Mouse (Mus musculus) stomach, embryonic 14.5 days (tissue): ENCODE results near the gene Kif2a. TPM values are rescaled to one million over a fixed set of nuclear protein-coding genes. Genes with fewer than 3 reads are reported as not detected.
A peak's percentile ranks its signal among the peaks of the same experiment; 100 is the strongest.

Experiments
- ATAC-seq: fragments of 200-750 bp; cut with Nextera tagmentation; 2 replicates; pipeline ENCODE4 v1.8.0; 2017; ENCODE audit warnings: low read depth, moderate TSS enrichment; ENCODE audit not compliant: insufficient number of reproducible peaks, insufficient read depth, low FRiP score
- H3K27ac ChIP-seq: fragments of 300-500 bp; sonication (generic); 2 replicates; pipeline ENCODE4 v1.5.1; 2014; ENCODE audit warnings: mild to moderate bottlenecking, low read length, moderate library complexity, mixed read lengths
- H3K27me3 ChIP-seq: fragments of 300-500 bp; sonication (generic); 2 replicates; pipeline ENCODE4 v1.6.1; 2014; ENCODE audit warnings: low read length, control low read depth, mixed read lengths; ENCODE audit not compliant: control insufficient read depth, insufficient read depth
- H3K36me3 ChIP-seq: fragments of 300-500 bp; sonication (generic); 2 replicates; pipeline ENCODE4 v1.6.1; 2014; ENCODE audit warnings: mild to moderate bottlenecking, control low read depth, low read length, moderate library complexity, mixed read lengths; ENCODE audit not compliant: control insufficient read depth, insufficient read depth
- H3K4me1 ChIP-seq: fragments of 300-500 bp; sonication (generic); 2 replicates; pipeline ENCODE4 v1.6.1; 2014; ENCODE audit warnings: low read length, control low read depth, mixed read lengths; ENCODE audit not compliant: control insufficient read depth, insufficient read depth
- H3K4me2 ChIP-seq: fragments of 300-500 bp; sonication (generic); replicated peaks from 2 replicates; pipeline ENCODE4 v1.6.1; 2014; ENCODE audit warnings: low read depth, low read length, control low read depth
- H3K4me3 ChIP-seq: fragments of 300-500 bp; sonication (generic); 2 replicates; pipeline ENCODE4 v1.5.1; 2014; ENCODE audit warnings: low read depth, low read length, control low read depth
- H3K9ac ChIP-seq: fragments of 300-500 bp; sonication (generic); replicated peaks from 2 replicates; pipeline ENCODE4 v1.6.1; 2014; ENCODE audit warnings: low read depth, mild to moderate bottlenecking, control low read depth, low read length, moderate library complexity, mixed read lengths
- H3K9me3 ChIP-seq: fragments of 300-500 bp; sonication (generic); 2 replicates; pipeline ENCODE4 v1.6.1; 2016; ENCODE audit warnings: low read depth, low read length, control low read depth; ENCODE audit not compliant: control insufficient read depth
- WGBS: fragments of 180-500 bp; shearing (Covaris S2); extraction: QIAGEN DNeasy Blood & Tissue Kit; methylation state at CpG from one replicate; pipeline ENCODE4 v1.1.7; 2014; 5-methylcytosine and 5-hydroxymethylcytosine counted together
- polyA plus RNA-seq: library from polyadenylated mRNA; unstranded; fragments of >200 nt; fragmentation: Nextera tagmentation; extraction: Ambion mirVana; gene quantifications from 2 replicates; pipeline ENCODE4 v1.2.1, GENCODE M21; 2014

Gene Kif2a
- polyA plus RNA-seq = 17.0 and 18.8 TPM in 2 replicates

GRCm38 (mm10) chr13:107021461-107022265 is at the start of gene Kif2a:
TSS of gene Kif2a (minus strand) at chr13:107022126.
- peak; percentile 54; the same call in 1 of the 2 replicates for ATAC-seq
- H3K9ac ChIP-seq = peak within 1 kb of the TSS; percentile 92
- H3K27ac ChIP-seq = peak within 1 kb of the TSS; percentile 94
- no peaks in the 10 kb centered on the region for H3K27me3 ChIP-seq
- H3K4me3 ChIP-seq = peak within 1 kb of the TSS; percentile 92
- WGBS = under 1% methylated on average over 63 of the region's 87 CpGs
- 0 out of 2 replicates have a peak, but pooled peaks cover 3% of the 10 kb centered on the region for H3K4me1 ChIP-seq
- peak within 1 kb of the TSS; percentile 72 for H3K4me2 ChIP-seq
- no peaks in the 10 kb centered on the region for H3K36me3 ChIP-seq
- H3K9me3 ChIP-seq = no peaks in the 10 kb centered on the region

- H3K9me3 ChIP-seq = no peaks in the 10 kb centered on the region
- ATAC-seq = no peak
- H3K4me1 ChIP-seq = no peaks in the 10 kb centered on the region
- 89% methylated on average over 1 of the region's 1 CpGs for WGBS
- H3K4me2 ChIP-seq = no peak overlapping the region
- no peak overlapping the region for H3K9ac ChIP-seq
- H3K36me3 ChIP-seq = no peaks in the 10 kb centered on the region
- no peak overlapping the region for H3K27ac ChIP-seq
- H3K27me3 ChIP-seq = no peaks in the 10 kb centered on the region
- no peak overlapping the region for H3K4me3 ChIP-seq
Measured at GRCm38 (mm10) chr13:107069061-107069460, 47.1 kb upstream of the Kif2a start.

- 69% methylated on average over 10 of the region's 10 CpGs for whole genome bisulfite sequencing
- no peak overlapping the region for H3K4me3 ChIP-seq
- no peak overlapping the region for H3K9ac ChIP-seq
- no peak overlapping the region for H3K4me2 ChIP-seq
- no peaks in the 10 kb centered on the region for H3K36me3 ChIP-seq
- H3K4me1 ChIP-seq = no peaks in the 10 kb centered on the region
- H3K27ac ChIP-seq = no peak overlapping the region
- no peaks in the 10 kb centered on the region for H3K27me3 ChIP-seq
- no peak for ATAC-seq
- H3K9me3 ChIP-seq = no peaks in the 10 kb centered on the region
Measured at GRCm38 (mm10) chr13:107065098-107065855, 43.4 kb upstream of the Kif2a start.

DNA sequence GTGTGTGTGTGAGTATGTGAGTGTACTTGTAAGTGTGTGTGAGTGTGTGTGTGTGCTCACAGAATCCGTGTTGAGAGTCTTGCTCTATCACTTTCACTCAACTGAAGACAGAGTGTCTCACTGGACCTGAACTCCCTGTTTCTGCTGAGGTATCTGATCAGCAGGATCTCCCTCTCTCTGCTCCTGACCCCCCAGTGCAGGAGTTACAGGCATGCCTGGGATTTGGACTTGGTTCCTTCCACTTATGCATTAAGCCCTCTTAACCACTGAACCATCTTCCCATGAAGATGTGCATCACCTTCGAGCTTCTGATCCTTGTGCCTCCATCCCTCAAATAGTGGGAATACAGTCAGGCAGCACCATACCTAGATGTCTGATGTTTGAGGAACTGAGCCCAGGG is 42.3 kb upstream of the Kif2a start:
- H3K27ac ChIP-seq = no peak overlapping the region
- no peak overlapping the region for H3K9ac ChIP-seq
- H3K4me2 ChIP-seq = no peak overlapping the region
- 84% methylated on average over 2 of the region's 2 CpGs for WGBS
- H3K4me3 ChIP-seq = no peak overlapping the region
- H3K27me3 ChIP-seq = no peaks in the 10 kb centered on the region
- ATAC-seq = no peak
- H3K9me3 ChIP-seq = no peaks in the 10 kb centered on the region
- no peaks in the 10 kb centered on the region for H3K4me1 ChIP-seq
- H3K36me3 ChIP-seq = no peaks in the 10 kb centered on the region

DNA sequence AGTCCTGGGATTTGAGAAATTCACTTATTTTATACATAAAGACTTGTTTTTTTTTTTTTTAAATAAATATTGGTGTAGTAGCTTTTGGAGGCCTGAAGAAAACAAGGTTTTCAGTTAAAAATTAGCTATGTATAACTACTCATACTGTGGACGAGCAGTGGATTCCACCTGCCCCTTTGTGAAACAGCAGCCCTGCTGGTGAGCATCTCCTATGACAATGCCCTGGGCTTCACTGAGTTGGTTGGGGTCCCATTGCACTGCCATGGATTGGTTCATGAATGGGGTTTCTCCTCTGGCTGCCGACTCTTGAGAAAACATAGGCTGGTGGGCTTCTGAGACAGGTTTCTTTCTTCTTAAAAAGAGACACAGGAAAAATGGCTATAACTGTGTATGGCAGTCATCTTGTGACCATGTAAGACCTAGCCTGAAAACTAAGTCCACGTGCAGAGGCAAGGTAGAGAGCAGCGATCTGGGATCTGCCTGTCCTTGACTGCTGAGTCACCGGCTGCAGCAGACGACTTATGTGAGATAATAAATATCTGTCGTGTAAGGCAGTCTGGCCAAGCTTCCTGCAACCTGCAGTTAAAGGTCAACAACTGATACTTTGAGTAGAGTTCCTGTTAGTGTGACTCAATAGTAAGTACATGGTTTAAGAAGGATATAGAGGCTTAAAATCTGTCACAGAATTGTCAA is 41.3 kb upstream of the Kif2a start:
- ATAC-seq = peak; percentile 90; the same call in 1 of the 2 replicates
- no peaks in the 10 kb centered on the region for H3K4me1 ChIP-seq
- H3K9ac ChIP-seq = no peak overlapping the region
- 41% methylated on average over 7 of the region's 7 CpGs for WGBS
- no peak overlapping the region for H3K4me3 ChIP-seq
- no peak overlapping the region for H3K27ac ChIP-seq
- H3K9me3 ChIP-seq = no peaks in the 10 kb centered on the region
- H3K36me3 ChIP-seq = no peaks in the 10 kb centered on the region
- no peak overlapping the region for H3K4me2 ChIP-seq
- H3K27me3 ChIP-seq = no peaks in the 10 kb centered on the region

- no peaks in the 10 kb centered on the region for H3K27me3 ChIP-seq
- H3K27ac ChIP-seq = no peak overlapping the region
- no peak overlapping the region for H3K4me3 ChIP-seq
- no peak overlapping the region for H3K4me2 ChIP-seq
- 79% methylated on average over 7 of the region's 7 CpGs for WGBS
- H3K9ac ChIP-seq = no peak overlapping the region
- no peaks in the 10 kb centered on the region for H3K4me1 ChIP-seq
- ATAC-seq = no peak
- H3K36me3 ChIP-seq = no peaks in the 10 kb centered on the region
- H3K9me3 ChIP-seq = no peaks in the 10 kb centered on the region
Measured at GRCm38 (mm10) chr13:107060098-107060497, 38.2 kb upstream of the Kif2a start.

DNA sequence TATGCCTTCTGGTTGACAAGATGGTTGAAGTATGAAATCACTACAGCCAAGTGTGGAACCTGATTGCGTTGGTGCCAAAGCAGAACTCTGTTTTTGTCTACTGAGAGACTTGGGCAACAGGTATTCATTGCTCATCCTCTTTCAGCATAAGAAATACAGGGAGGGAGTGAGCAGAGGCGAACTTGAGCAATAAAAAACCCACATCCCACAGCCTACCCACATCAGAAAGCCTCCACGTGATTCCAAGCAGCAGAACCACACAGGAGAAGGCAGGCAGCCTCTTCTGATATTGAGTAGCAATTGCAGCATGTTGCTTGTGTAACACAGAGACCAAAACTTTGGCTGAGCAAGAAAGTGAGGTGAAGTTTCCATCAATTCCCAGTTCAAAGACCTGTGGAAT is 37.5 kb upstream of the Kif2a start:
- H3K4me2 ChIP-seq = no peak overlapping the region
- H3K9me3 ChIP-seq = no peaks in the 10 kb centered on the region
- H3K4me1 ChIP-seq = no peaks in the 10 kb centered on the region
- H3K4me3 ChIP-seq = no peak overlapping the region
- no peak for ATAC-seq
- no peaks in the 10 kb centered on the region for H3K36me3 ChIP-seq
- WGBS = 74% methylated on average over 3 of the region's 3 CpGs
- H3K27me3 ChIP-seq = no peaks in the 10 kb centered on the region
- H3K27ac ChIP-seq = no peak overlapping the region
- H3K9ac ChIP-seq = no peak overlapping the region

DNA sequence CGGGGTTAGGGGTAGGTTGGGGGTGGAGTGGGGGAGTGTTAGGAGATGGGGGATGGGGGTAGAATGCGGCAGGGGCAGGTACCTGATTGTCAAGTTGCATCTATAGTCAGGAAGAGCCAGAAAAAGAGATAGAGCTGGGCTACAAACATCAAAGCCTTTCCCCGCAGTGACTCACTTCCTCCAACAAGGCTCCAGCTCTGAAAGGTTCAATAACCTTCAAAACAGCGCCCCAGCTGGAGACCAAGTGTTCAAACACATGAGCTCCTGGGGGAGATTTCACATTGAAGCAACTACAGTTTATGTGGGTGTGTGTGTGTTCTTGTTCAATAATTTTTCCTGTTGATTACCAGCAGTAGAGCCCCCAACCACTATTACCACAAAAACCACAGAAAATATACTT is 34.4 kb upstream of the Kif2a start:
- Histone ChIP-seq H3K9me3 (no peaks in the 10 kb centered on the region), H3K4me1 (no peaks in the 10 kb centered on the region), H3K9ac (no peak overlapping the region), H3K27me3 (no peaks in the 10 kb centered on the region), H3K4me2 (no peak overlapping the region), H3K27ac (no peak overlapping the region), H3K4me3 (no peak overlapping the region), H3K36me3 (no peaks in the 10 kb centered on the region)
- 33% methylated on average over 4 of the region's 4 CpGs for WGBS
- ATAC-seq = peak; percentile 23; the same call in 1 of the 2 replicates
